Mouse (Mus musculus) lung, embryonic 16.5 days (tissue): ENCODE measurements around the gene Zbtb5. TPM values are rescaled to one million over a fixed set of nuclear protein-coding genes. Genes with fewer than 3 reads are reported as not detected.
A peak's percentile ranks its signal among the peaks of the same experiment; 100 is the strongest.

Experiments
- ATAC-seq: fragments of 200-750 bp; cut with Nextera tagmentation; 2 replicates; pipeline ENCODE4 v1.8.0; 2017; ENCODE audit warnings: low read depth, mild to moderate bottlenecking, moderate library complexity
- H3K27ac ChIP-seq: fragments of 300-500 bp; sonication (generic); 2 replicates; pipeline ENCODE4 v1.5.1; 2014; ENCODE audit warnings: mild to moderate bottlenecking, control low read depth, low read length
- H3K27me3 ChIP-seq: fragments of 300-500 bp; sonication (generic); 2 replicates; pipeline ENCODE4 v1.6.1; 2014; ENCODE audit warnings: low read depth, low read length, mixed read lengths; ENCODE audit not compliant: control insufficient read depth, insufficient read depth
- H3K36me3 ChIP-seq: fragments of 300-500 bp; sonication (generic); 2 replicates; pipeline ENCODE4 v1.6.1; 2014; ENCODE audit warnings: low read length; ENCODE audit not compliant: control insufficient read depth, insufficient read depth
- H3K4me1 ChIP-seq: fragments of 300-500 bp; sonication (generic); replicated peaks from 2 replicates; pipeline ENCODE4 v1.6.1; 2014; ENCODE audit warnings: low read length, mixed read lengths; ENCODE audit not compliant: control insufficient read depth, insufficient read depth
- H3K4me2 ChIP-seq: fragments of 300-500 bp; sonication (generic); 2 replicates; pipeline ENCODE4 v1.6.1; 2014; ENCODE audit warnings: low read depth, low read length, control low read depth
- H3K4me3 ChIP-seq: fragments of 300-500 bp; sonication (generic); 2 replicates; pipeline ENCODE4 v1.5.1; 2014; ENCODE audit warnings: mild to moderate bottlenecking, low read length, control low read depth
- H3K9ac ChIP-seq: fragments of 300-500 bp; sonication (generic); 2 replicates; pipeline ENCODE4 v1.6.1; 2014; ENCODE audit warnings: low read length, control low read depth
- H3K9me3 ChIP-seq: fragments of 300-500 bp; sonication (generic); 2 replicates; pipeline ENCODE4 v1.6.1; 2016; ENCODE audit warnings: low read length; ENCODE audit not compliant: control insufficient read depth
- WGBS: fragments of 180-500 bp; shearing (Covaris S2); extraction: QIAGEN DNeasy Blood & Tissue Kit; methylation state at CpG from one replicate; pipeline ENCODE4 v1.1.7; 2014; 5-methylcytosine and 5-hydroxymethylcytosine counted together
- polyA plus RNA-seq: library from polyadenylated mRNA; unstranded; fragments of >200 nt; fragmentation: Nextera tagmentation; extraction: Ambion mirVana; gene quantifications from 2 replicates; pipeline ENCODE4 v1.2.1, GENCODE M21; 2015

Zbtb5 gene
- polyA plus RNA-seq, 1 experiment from 2014 or later, result 19.5 TPM

- ATAC-seq, result no peak
- H3K4me3 ChIP-seq, result no peak overlapping the region
- H3K27ac ChIP-seq, result no peak overlapping the region
- H3K27me3 ChIP-seq, result no peaks in the 10 kb centered on the region
- H3K9me3 ChIP-seq, result no peaks in the 10 kb centered on the region
- no peak overlapping the region for H3K9ac ChIP-seq
- H3K36me3 ChIP-seq, result no peaks in the 10 kb centered on the region
- H3K4me2 ChIP-seq, result no peak overlapping the region
- WGBS, result 52% methylated on average over 5 of the region's 5 CpGs
- peaks cover 21% of the 10 kb centered on the region for H3K4me1 ChIP-seq
These were observed 34.0 kb downstream of the Zbtb5 start for GRCm38 (mm10) chr4:44978175-44978574.

- H3K36me3 ChIP-seq, result no peaks in the 10 kb centered on the region
- H3K4me2 ChIP-seq, result no peak overlapping the region
- WGBS, result 84% methylated on average over 10 of the region's 10 CpGs
- H3K4me3 ChIP-seq, result no peak overlapping the region
- H3K9ac ChIP-seq, result no peak overlapping the region
- H3K9me3 ChIP-seq, result no peaks in the 10 kb centered on the region
- no peak overlapping the region for H3K27ac ChIP-seq
- no peaks in the 10 kb centered on the region for H3K27me3 ChIP-seq
- H3K4me1 ChIP-seq, result peaks cover 11% of the 10 kb centered on the region
- no peak for ATAC-seq
These were observed 35.1 kb downstream of the Zbtb5 start for GRCm38 (mm10) chr4:44976921-44977710.

GRCm38 (mm10) chr4:44976026-44976615 lies 36.1 kb downstream of the Zbtb5 start:
- no peak overlapping the region for H3K4me2 ChIP-seq
- no peak overlapping the region for H3K9ac ChIP-seq
- H3K27ac ChIP-seq, result no peak overlapping the region
- H3K4me3 ChIP-seq, result no peak overlapping the region
- H3K27me3 ChIP-seq, result no peaks in the 10 kb centered on the region
- peaks cover 7% of the 10 kb centered on the region; the same call in 1 of the 2 replicates for H3K4me1 ChIP-seq
- no peak for ATAC-seq
- H3K9me3 ChIP-seq, result no peaks in the 10 kb centered on the region
- WGBS, result 61% methylated on average over 6 of the region's 6 CpGs
- H3K36me3 ChIP-seq, result no peaks in the 10 kb centered on the region

GRCm38 (mm10) chr4:44974331-44974730 lies 37.9 kb downstream of the Zbtb5 start:
- no peak overlapping the region for H3K27ac ChIP-seq
- WGBS, result 75% methylated on average over 8 of the region's 8 CpGs
- peaks cover 4% of the 10 kb centered on the region; the same call in 1 of the 2 replicates for H3K4me1 ChIP-seq
- H3K27me3 ChIP-seq, result no peaks in the 10 kb centered on the region
- H3K36me3 ChIP-seq, result no peaks in the 10 kb centered on the region
- H3K9ac ChIP-seq, result no peak overlapping the region
- ATAC-seq, result 0 out of 2 replicates have a peak, but pooled peaks have one; percentile 5
- no peak overlapping the region for H3K4me3 ChIP-seq
- H3K9me3 ChIP-seq, result no peaks in the 10 kb centered on the region
- no peak overlapping the region for H3K4me2 ChIP-seq

GRCm38 (mm10) chr4:44973871-44974270 lies 38.3 kb downstream of the Zbtb5 start:
- Histone ChIP-seq H3K9ac (no peak overlapping the region), H3K27ac (no peak overlapping the region), H3K4me2 (peak overlapping the region; percentile 46), H3K36me3 (no peaks in the 10 kb centered on the region), H3K4me3 (peak overlapping the region; percentile 18), H3K4me1 (peaks cover 4% of the 10 kb centered on the region; the same call in 1 of the 2 replicates), H3K9me3 (no peaks in the 10 kb centered on the region), H3K27me3 (no peaks in the 10 kb centered on the region)
- WGBS, result 41% methylated on average over 14 of the region's 14 CpGs
- 0 out of 2 replicates have a peak, but pooled peaks have one; percentile 21 for ATAC-seq

GRCm38 (mm10) chr4:44973450-44973849 lies 38.8 kb downstream of the Zbtb5 start:
- Histone ChIP-seq H3K4me3 (peak overlapping the region; percentile 18), H3K4me1 (peaks cover 4% of the 10 kb centered on the region; the same call in 1 of the 2 replicates), H3K27ac (no peak overlapping the region), H3K27me3 (no peaks in the 10 kb centered on the region), H3K36me3 (no peaks in the 10 kb centered on the region), H3K9me3 (no peaks in the 10 kb centered on the region), H3K9ac (no peak overlapping the region), H3K4me2 (peak overlapping the region; percentile 46)
- 13% methylated on average over 9 of the region's 9 CpGs for whole genome bisulfite sequencing
- ATAC-seq, result peak; percentile 65

GRCm38 (mm10) chr4:44970612-44971110 lies 41.6 kb downstream of the Zbtb5 start:
- 19% methylated on average over 10 of the region's 10 CpGs for WGBS
- Histone ChIP-seq H3K4me1 (peaks cover 4% of the 10 kb centered on the region; the same call in 1 of the 2 replicates), H3K27ac (no peak overlapping the region), H3K27me3 (no peaks in the 10 kb centered on the region), H3K4me2 (no peak overlapping the region), H3K9me3 (no peaks in the 10 kb centered on the region), H3K4me3 (no peak overlapping the region), H3K9ac (no peak overlapping the region), H3K36me3 (no peaks in the 10 kb centered on the region)
- no peak for ATAC-seq

- H3K27me3 ChIP-seq, result no peaks in the 10 kb centered on the region
- H3K27ac ChIP-seq, result no peak overlapping the region
- H3K9ac ChIP-seq, result no peak overlapping the region
- H3K4me2 ChIP-seq, result no peak overlapping the region
- H3K4me1 ChIP-seq, result peaks cover 4% of the 10 kb centered on the region; the same call in 1 of the 2 replicates
- no peaks in the 10 kb centered on the region for H3K9me3 ChIP-seq
- no peaks in the 10 kb centered on the region for H3K36me3 ChIP-seq
- 87% methylated on average over 7 of the region's 7 CpGs for WGBS
- ATAC-seq, result no peak
- no peak overlapping the region for H3K4me3 ChIP-seq
These were observed 42.2 kb downstream of the Zbtb5 start for GRCm38 (mm10) chr4:44970056-44970455.

- H3K9me3 ChIP-seq, result no peaks in the 10 kb centered on the region
- no peaks in the 10 kb centered on the region for H3K27me3 ChIP-seq
- no peak for ATAC-seq
- no peaks in the 10 kb centered on the region for H3K36me3 ChIP-seq
- H3K9ac ChIP-seq, result no peak overlapping the region
- H3K4me1 ChIP-seq, result no peaks in the 10 kb centered on the region
- no peak overlapping the region for H3K4me3 ChIP-seq
- WGBS, result 87% methylated on average over 8 of the region's 8 CpGs
- no peak overlapping the region for H3K27ac ChIP-seq
- no peak overlapping the region for H3K4me2 ChIP-seq
These were observed 44.8 kb downstream of the Zbtb5 start for GRCm38 (mm10) chr4:44967402-44967801.
